Mouse (Mus musculus) right cerebral cortex, adult 2 months (tissue): Measurements from ENCODE around the gene Fabp6.

ENCODE experiments used
- DNase-seq, 2 experiments: peaks; one replicate each; pipeline ENCODE4 v3.0.0; 2021 to 2022; ENCODE audit warnings: low spot score in 2 of 2

Fabp6 gene

GRCm38 (mm10) chr11:43548148-43548547 is 53.2 kb downstream of the Fabp6 start:
- peak; percentile 30 to 58 for DNase-seq

GRCm38 (mm10) chr11:43546678-43547077 is 54.7 kb downstream of the Fabp6 start:
- no peak for DNase-seq
